In genomic region chr3:94775886-94776285, GRCm38 (mm10) we compare ENCODE assay signal across 22 mouse cellular contexts. TPM values are rescaled to one million over a fixed set of nuclear protein-coding genes. Genes with fewer than 3 reads are reported as not detected.
"Had no signal": no experiment of that assay in that cellular context is flagged by ENCODE, and none has a peak within 500 bp of the region (broad histone marks: within the 10 kb centered on the region; RNA-seq: fewer than 3 reads in every experiment).

No protein-coding gene starts in this region.

- H3K27ac ChIP-seq: liver, embryonic 14.5 days; lung, embryonic 15.5 days; macrophage; midbrain, embryonic 13.5 days; midbrain, embryonic 15.5 days; neural tube, embryonic 13.5 days; neural tube, embryonic 15.5 days had no signal

- H3K9ac ChIP-seq: liver, embryonic 14.5 days; lung, embryonic 15.5 days; midbrain, embryonic 13.5 days; midbrain, embryonic 15.5 days; neural tube, embryonic 13.5 days; neural tube, embryonic 15.5 days had no signal

- H3K4me1 ChIP-seq: megakaryocyte, embryonic 14.5 days; midbrain, embryonic 13.5 days; midbrain, embryonic 15.5 days; neural tube, embryonic 13.5 days; neural tube, embryonic 15.5 days had no signal

- ATAC-seq: lung, postnatal 0 days; midbrain, embryonic 13.5 days; midbrain, embryonic 15.5 days had no signal

- H3K27me3 ChIP-seq: lung, embryonic 15.5 days; midbrain, embryonic 13.5 days; midbrain, embryonic 15.5 days; neural tube, embryonic 13.5 days; neural tube, embryonic 15.5 days had no signal

- H3K4me2 ChIP-seq: lung, embryonic 15.5 days; midbrain, embryonic 13.5 days; midbrain, embryonic 15.5 days; neural tube, embryonic 13.5 days; neural tube, embryonic 15.5 days had no signal

- DNase-seq: lung, adult 2 months; lung, postnatal 14 days; lung, postnatal 36 days; retina, postnatal 1 day; right cerebral cortex, adult 18-20 months; right cerebral cortex, postnatal 25 days; right cerebral cortex, postnatal 4 days; spleen, adult 18-20 months; thymus, adult 18-20 months; thymus, postnatal 25 days; thymus, postnatal 4 days had no signal

- H3K4me3 ChIP-seq: lung, embryonic 15.5 days; megakaryocyte, embryonic 14.5 days; midbrain, embryonic 13.5 days; midbrain, embryonic 15.5 days; neural tube, embryonic 13.5 days; neural tube, embryonic 15.5 days had no signal

- H3K9me3 ChIP-seq: lung, embryonic 15.5 days; megakaryocyte, embryonic 14.5 days; midbrain, embryonic 13.5 days; midbrain, embryonic 15.5 days; neural tube, embryonic 13.5 days; neural tube, embryonic 15.5 days had no signal

RNA-seq across cellular contexts. Expression of gene Cgn, which starts 10.4 kb away (rescaled TPM):
- total RNA-seq: megakaryocyte progenitor cell, adult 5-6 weeks; monocyte, adult 5-6 weeks had no signal
